Mouse (Mus musculus) hindbrain, postnatal 0 days (tissue): ENCODE results near the gene Olfr70. TPM values are rescaled to one million over a fixed set of nuclear protein-coding genes. Genes with fewer than 3 reads are reported as not detected.

Source experiments
- ATAC-seq: fragments of 200-750 bp; cut with Nextera tagmentation; 2 replicates; pipeline ENCODE4 v1.8.0; 2017; ENCODE audit warnings: mild to moderate bottlenecking, moderate TSS enrichment, moderate library complexity
- DNase-seq: peaks from one replicate; pipeline ENCODE4 v3.0.0-alpha.2; 2015; ENCODE audit warnings: low spot score
- H3K27ac ChIP-seq: fragments of 300-500 bp; sonication (generic); 2 replicates; pipeline ENCODE4 v1.5.1; 2014; ENCODE audit warnings: mild to moderate bottlenecking
- H3K27me3 ChIP-seq: fragments of 300-500 bp; sonication (generic); 2 replicates; pipeline ENCODE4 v1.6.1; 2014; ENCODE audit warnings: low read length, mixed read lengths; ENCODE audit not compliant: insufficient read depth
- H3K36me3 ChIP-seq: fragments of 300-500 bp; sonication (generic); 2 replicates; pipeline ENCODE4 v1.6.1; 2014; ENCODE audit warnings: low read length, mixed read lengths; ENCODE audit not compliant: insufficient read depth
- H3K4me1 ChIP-seq: fragments of 300-500 bp; sonication (generic); 2 replicates; pipeline ENCODE4 v1.6.1; 2014; ENCODE audit warnings: antibody characterized with exemption, low read length, mixed read lengths; ENCODE audit not compliant: insufficient read depth
- H3K4me2 ChIP-seq: fragments of 300-500 bp; sonication (generic); 2 replicates; pipeline ENCODE4 v1.6.1; 2014; ENCODE audit warnings: low read depth, mild to moderate bottlenecking, low read length, moderate library complexity, mixed read lengths
- H3K4me3 ChIP-seq: fragments of 300-500 bp; sonication (generic); 2 replicates; pipeline ENCODE4 v1.5.1; 2014; ENCODE audit warnings: low read length
- H3K9ac ChIP-seq: fragments of 300-500 bp; sonication (generic); replicated peaks from 2 replicates; pipeline ENCODE4 v1.6.1; 2014; ENCODE audit warnings: mild to moderate bottlenecking, low read length, moderate library complexity, mixed read lengths
- H3K9me3 ChIP-seq: fragments of 300-500 bp; sonication (generic); 2 replicates; pipeline ENCODE4 v1.6.1; 2016; ENCODE audit warnings: low read length, mixed read lengths
- CTCF ChIP-seq: IDR thresholded peaks from 2 replicates; pipeline ENCODE4 v1.5.1; 2016; ENCODE audit warnings: antibody characterized with exemption, control low read depth, low read depth
- WGBS: fragments of 180-500 bp; shearing (Covaris S2); extraction: QIAGEN DNeasy Blood & Tissue Kit; methylation state at CpG from one replicate; pipeline ENCODE4 v1.1.7; 2014; 5-methylcytosine and 5-hydroxymethylcytosine counted together
- polyA plus RNA-seq: library from polyadenylated mRNA; unstranded; fragments of >200 nt; fragmentation: Nextera tagmentation; extraction: Ambion mirVana; gene quantifications from 2 replicates; pipeline ENCODE4 v1.2.1, GENCODE M21; 2015
- total RNA-seq: library from RNA; depleted of rRNA; stranded (reverse); fragments of >200 nt; gene quantifications from 2 replicates; pipeline ENCODE4 v1.2.3, GENCODE M21; 2014

The Olfr70 gene
- total and polyA plus RNA-seq, 2 experiments from 2014 or later = not detected

- no peak for DNase-seq
- TF ChIP-seq CTCF = no peak
- no peaks in the 10 kb centered on the region; the same call in 1 of the 2 replicates for H3K27me3 ChIP-seq
- no peaks in the 10 kb centered on the region for H3K36me3 ChIP-seq
- no peak overlapping the region for H3K4me3 ChIP-seq
- H3K9me3 ChIP-seq = no peaks in the 10 kb centered on the region
- H3K9ac ChIP-seq = no peak overlapping the region
- ATAC-seq = no peak
- H3K4me1 ChIP-seq = no peaks in the 10 kb centered on the region
- H3K27ac ChIP-seq = no peak overlapping the region
- no peak overlapping the region for H3K4me2 ChIP-seq
- WGBS = 41% methylated on average over 7 of the region's 7 CpGs
Measured at GRCm38 (mm10) chr4:43713652-43714219, 13.1 kb upstream of the Olfr70 start.

GRCm38 (mm10) chr4:43711821-43712220 is 11.2 kb upstream of the Olfr70 start:
- H3K9ac ChIP-seq = no peak overlapping the region
- peak; percentile 89 for TF ChIP-seq CTCF
- H3K9me3 ChIP-seq = no peaks in the 10 kb centered on the region
- ATAC-seq (no peak), DNase-seq (peak; percentile 75)
- H3K4me1 ChIP-seq = no peaks in the 10 kb centered on the region
- H3K4me2 ChIP-seq = no peak overlapping the region
- 4% methylated on average over 2 of the region's 2 CpGs for WGBS
- H3K36me3 ChIP-seq = no peaks in the 10 kb centered on the region
- H3K27ac ChIP-seq = no peak overlapping the region
- H3K4me3 ChIP-seq = no peak overlapping the region
- no peaks in the 10 kb centered on the region; the same call in 1 of the 2 replicates for H3K27me3 ChIP-seq

GRCm38 (mm10) chr4:43709869-43710268 is 9.3 kb upstream of the Olfr70 start, which contains the start of gene Olfr71:
Olfr71 (minus strand) TSS chr4:43710255.
- no peak for TF ChIP-seq CTCF

GRCm38 (mm10) chr4:43705991-43706390 is 5.4 kb upstream of the Olfr70 start:
- no peaks in the 10 kb centered on the region for H3K27me3 ChIP-seq
- no peak for TF ChIP-seq CTCF

More at GRCm38 (mm10) chr4:43709869-43710268, 9.3 kb upstream of the Olfr70 start, which contains the start of gene Olfr71:
- no peak within 1 kb of the TSS for H3K27ac ChIP-seq
- H3K4me2 ChIP-seq = no peak within 1 kb of the TSS
- no peak within 1 kb of the TSS for H3K9ac ChIP-seq
- H3K4me3 ChIP-seq = no peak within 1 kb of the TSS
- WGBS = 80% methylated on average over 6 of the region's 6 CpGs
- no peak for DNase-seq
- H3K27me3 ChIP-seq = no peaks in the 10 kb centered on the region
- H3K4me1 ChIP-seq = no peaks in the 10 kb centered on the region
- no peak for ATAC-seq
- no peaks in the 10 kb centered on the region for H3K36me3 ChIP-seq
- H3K9me3 ChIP-seq = no peaks in the 10 kb centered on the region

GRCm38 (mm10) chr4:43703851-43704250 is 3.2 kb upstream of the Olfr70 start:
- Histone ChIP-seq H3K27me3 (no peaks in the 10 kb centered on the region), H3K9me3 (no peaks in the 10 kb centered on the region), H3K27ac (no peak overlapping the region), H3K4me2 (no peak overlapping the region), H3K36me3 (no peaks in the 10 kb centered on the region), H3K4me1 (no peaks in the 10 kb centered on the region), H3K9ac (no peak overlapping the region), H3K4me3 (no peak overlapping the region)
- TF ChIP-seq CTCF = no peak
- no peak for DNase-seq
- 55% methylated on average over 8 of the region's 8 CpGs for WGBS
- no peak for ATAC-seq

More at GRCm38 (mm10) chr4:43705991-43706390, 5.4 kb upstream of the Olfr70 start:
- no peaks in the 10 kb centered on the region for H3K9me3 ChIP-seq
- H3K4me3 ChIP-seq = no peak overlapping the region
- H3K4me2 ChIP-seq = no peak overlapping the region
- H3K9ac ChIP-seq = no peak overlapping the region
- DNase-seq (no peak), ATAC-seq (no peak)
- H3K27ac ChIP-seq = no peak overlapping the region
- 77% methylated on average over 13 of the region's 13 CpGs for whole genome bisulfite sequencing
- no peaks in the 10 kb centered on the region for H3K4me1 ChIP-seq
- H3K36me3 ChIP-seq = no peaks in the 10 kb centered on the region

GRCm38 (mm10) chr4:43703439-43703838 is 2.8 kb upstream of the Olfr70 start:
- WGBS = 80% methylated on average over 6 of the region's 6 CpGs
- Histone ChIP-seq H3K27me3 (no peaks in the 10 kb centered on the region), H3K4me3 (no peak overlapping the region), H3K9me3 (no peaks in the 10 kb centered on the region), H3K9ac (no peak overlapping the region), H3K36me3 (no peaks in the 10 kb centered on the region), H3K27ac (no peak overlapping the region), H3K4me2 (no peak overlapping the region), H3K4me1 (no peaks in the 10 kb centered on the region)
- DNase-seq = no peak
- TF ChIP-seq CTCF = peak; percentile 48
- no peak for ATAC-seq

GRCm38 (mm10) chr4:43696561-43696960 is 4.0 kb downstream of the Olfr70 start:
- peak; percentile 54; the same call in 1 of the 2 replicates for ATAC-seq

More at GRCm38 (mm10) chr4:43696561-43696960, 4.0 kb downstream of the Olfr70 start:
- Histone ChIP-seq H3K27me3 (no peaks in the 10 kb centered on the region), H3K9me3 (no peaks in the 10 kb centered on the region), H3K4me2 (no peak overlapping the region), H3K4me3 (no peak overlapping the region), H3K9ac (no peak overlapping the region), H3K36me3 (no peaks in the 10 kb centered on the region), H3K4me1 (peaks cover 5% of the 10 kb centered on the region; the same call in 1 of the 2 replicates), H3K27ac (no peak overlapping the region)
- 60% methylated on average over 13 of the region's 13 CpGs for WGBS
- no peak for TF ChIP-seq CTCF
- peak; percentile 49 for DNase-seq
